Mouse (Mus musculus) hindbrain, embryonic 10.5 days (tissue): Measurements from ENCODE around the gene Rab3b. TPM values are rescaled to one million over a fixed set of nuclear protein-coding genes. Genes with fewer than 3 reads are reported as not detected.
"Not testable (repeated sequence)": the region's sequence is repeated elsewhere in the genome, so short reads cannot be mapped to it uniquely, and the experiment has no call there.

Experiments used
- DNase-seq: peaks from one replicate; pipeline ENCODE4 v3.0.0-alpha.2; 2017; ENCODE audit warnings: low spot score
- H3K27ac ChIP-seq: fragments of 300-500 bp; sonication (generic); 2 replicates; pipeline ENCODE4 v1.5.1; 2016; ENCODE audit warnings: mild to moderate bottlenecking, moderate library complexity
- H3K27me3 ChIP-seq: fragments of 300-500 bp; sonication (generic); 2 replicates; pipeline ENCODE4 v1.6.1; 2016; ENCODE audit warnings: mild to moderate bottlenecking; ENCODE audit not compliant: poor library complexity, insufficient read depth, severe bottlenecking
- H3K36me3 ChIP-seq: fragments of 300-500 bp; sonication (generic); 2 replicates; pipeline ENCODE4 v1.6.1; 2016; ENCODE audit warnings: mild to moderate bottlenecking, moderate library complexity
- H3K4me1 ChIP-seq: fragments of 300-500 bp; sonication (generic); replicated peaks from 2 replicates; pipeline ENCODE4 v1.6.1; 2016; ENCODE audit warnings: mild to moderate bottlenecking
- H3K4me3 ChIP-seq: fragments of 300-500 bp; sonication (generic); 2 replicates; pipeline ENCODE4 v1.5.1; 2016; ENCODE audit warnings: mild to moderate bottlenecking, moderate library complexity
- H3K9me3 ChIP-seq: fragments of 300-500 bp; sonication (generic); 2 replicates; pipeline ENCODE4 v1.6.1; 2016; ENCODE audit warnings: mild to moderate bottlenecking, moderate library complexity
- WGBS: fragments of 180-500 bp; shearing (Covaris S2); methylation state at CpG from one replicate; pipeline ENCODE4 v1.1.7; 2016; 5-methylcytosine and 5-hydroxymethylcytosine counted together
- polyA plus RNA-seq: library from polyadenylated mRNA; unstranded; fragments of >200 nt; fragmentation: Nextera tagmentation; extraction: Ambion mirVana; gene quantifications from 2 replicates; pipeline ENCODE4 v1.2.1, GENCODE M21; 2016

The Rab3b gene
- polyA plus RNA-seq, 1 experiment from 2014 or later, result 33.9 TPM

DNA sequence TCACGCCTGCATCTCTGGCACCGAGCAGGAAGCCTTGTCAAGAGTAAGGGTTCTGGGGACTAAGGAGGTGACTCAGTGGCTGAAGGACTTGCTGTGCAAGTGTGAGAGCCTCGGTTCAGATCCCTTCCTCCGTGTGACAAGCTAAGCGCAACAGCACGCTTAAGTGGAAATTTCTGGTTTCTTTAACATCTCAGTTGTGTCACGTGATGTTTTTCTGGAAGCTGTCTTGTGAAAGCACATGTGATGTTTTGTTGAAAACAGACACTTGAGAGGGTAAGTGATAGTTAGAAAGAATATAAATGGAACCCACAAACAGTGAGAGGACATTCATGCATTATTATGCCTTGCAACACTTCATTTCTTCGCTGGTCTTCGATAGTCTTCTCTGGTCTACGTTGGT, 25.9 kb downstream of the Rab3b start:
- no peaks in the 10 kb centered on the region for H3K9me3 ChIP-seq
- no peak overlapping the region for H3K4me3 ChIP-seq
- no peak for DNase-seq
- WGBS, result 87% methylated on average over 10 of the region's 10 CpGs
- H3K27me3 ChIP-seq, result no peaks in the 10 kb centered on the region
- H3K36me3 ChIP-seq, result no peaks in the 10 kb centered on the region
- H3K4me1 ChIP-seq, result peaks cover 19% of the 10 kb centered on the region
- H3K27ac ChIP-seq, result no peak overlapping the region

- H3K9me3 ChIP-seq, result no peaks in the 10 kb centered on the region
- H3K36me3 ChIP-seq, result no peaks in the 10 kb centered on the region
- peaks cover 17% of the 10 kb centered on the region for H3K4me1 ChIP-seq
- H3K4me3 ChIP-seq, result no peak overlapping the region
- DNase-seq, result no peak
- H3K27ac ChIP-seq, result no peak overlapping the region
- 49% methylated on average over 6 of the region's 6 CpGs for WGBS
- no peaks in the 10 kb centered on the region for H3K27me3 ChIP-seq
These were observed 27.0 kb downstream of the Rab3b start for GRCm38 (mm10) chr4:108905859-108906258.

- Histone ChIP-seq H3K27ac (no peak overlapping the region), H3K27me3 (no peaks in the 10 kb centered on the region), H3K36me3 (no peaks in the 10 kb centered on the region), H3K4me1 (peaks cover 17% of the 10 kb centered on the region), H3K9me3 (no peaks in the 10 kb centered on the region), H3K4me3 (no peak overlapping the region)
- no peak for DNase-seq
These were observed 28.6 kb downstream of the Rab3b start for GRCm38 (mm10) chr4:108907475-108907874.

- H3K4me3 ChIP-seq, result no peak overlapping the region
- 76% methylated on average over 8 of the region's 8 CpGs for WGBS
These were observed 31.1 kb downstream of the Rab3b start for GRCm38 (mm10) chr4:108909872-108910425.

GRCm38 (mm10) chr4:108911866-108912265, 33.0 kb downstream of the Rab3b start:
- no peak overlapping the region for H3K4me3 ChIP-seq
- H3K27me3 ChIP-seq, result no peaks in the 10 kb centered on the region
- no peak overlapping the region for H3K27ac ChIP-seq
- no peaks in the 10 kb centered on the region for H3K9me3 ChIP-seq
- peaks cover 15% of the 10 kb centered on the region for H3K4me1 ChIP-seq
- no peak for DNase-seq
- no peaks in the 10 kb centered on the region for H3K36me3 ChIP-seq
- 67% methylated on average over 2 of the region's 2 CpGs for WGBS

More at GRCm38 (mm10) chr4:108909872-108910425, 31.1 kb downstream of the Rab3b start:
- H3K9me3 ChIP-seq, result no peaks in the 10 kb centered on the region
- H3K27me3 ChIP-seq, result no peaks in the 10 kb centered on the region
- DNase-seq, result no peak
- H3K27ac ChIP-seq, result no peak overlapping the region
- H3K4me1 ChIP-seq, result peaks cover 18% of the 10 kb centered on the region
- H3K36me3 ChIP-seq, result no peaks in the 10 kb centered on the region

DNA sequence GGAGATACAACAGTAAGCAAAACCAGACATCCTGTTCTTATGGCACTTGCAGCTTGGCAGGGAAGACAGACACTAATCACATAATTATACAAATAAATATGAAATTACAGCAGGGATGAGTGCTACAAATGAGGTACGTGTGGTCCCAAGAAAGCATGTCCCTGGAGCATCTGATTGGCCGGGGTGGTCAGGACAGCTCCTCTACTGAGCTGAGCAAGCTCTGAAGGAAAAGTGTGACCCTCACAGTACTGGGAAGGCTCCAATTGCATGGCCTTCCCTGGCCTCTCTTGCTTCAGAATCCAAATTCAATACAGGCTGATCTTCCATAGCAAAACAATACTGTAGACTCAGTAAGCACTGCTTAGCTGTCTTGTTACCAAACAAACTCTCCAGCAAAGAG, 34.3 kb downstream of the Rab3b start:
- Histone ChIP-seq H3K27me3 (no peaks in the 10 kb centered on the region), H3K36me3 (no peaks in the 10 kb centered on the region), H3K27ac (no peak overlapping the region), H3K4me1 (peaks cover 6% of the 10 kb centered on the region), H3K4me3 (no peak overlapping the region), H3K9me3 (no peaks in the 10 kb centered on the region)
- 88% methylated on average over 2 of the region's 2 CpGs for WGBS
- DNase-seq, result no peak

DNA sequence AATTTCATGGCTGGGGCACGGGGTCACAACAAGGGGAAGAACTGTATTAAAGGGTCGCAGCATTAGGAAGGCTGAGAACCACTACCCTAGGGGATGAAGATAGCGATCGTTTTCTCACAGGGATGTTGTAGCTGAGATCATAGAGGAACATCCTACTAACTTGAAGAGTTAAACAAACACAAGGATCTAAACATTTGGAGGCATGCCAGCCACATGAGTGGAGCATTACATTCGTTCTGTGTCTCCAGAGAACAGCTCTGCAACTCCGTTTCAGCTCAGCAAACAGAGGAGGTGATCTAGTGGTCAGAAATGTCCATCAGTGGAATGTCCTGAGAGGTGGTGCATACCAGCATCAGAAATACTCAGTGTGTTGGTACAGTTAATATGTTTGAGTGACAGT, 35.5 kb downstream of the Rab3b start:
- no peak for DNase-seq
- WGBS, result 80% methylated on average over 6 of the region's 6 CpGs
- H3K27me3 ChIP-seq, result no peaks in the 10 kb centered on the region

DNA sequence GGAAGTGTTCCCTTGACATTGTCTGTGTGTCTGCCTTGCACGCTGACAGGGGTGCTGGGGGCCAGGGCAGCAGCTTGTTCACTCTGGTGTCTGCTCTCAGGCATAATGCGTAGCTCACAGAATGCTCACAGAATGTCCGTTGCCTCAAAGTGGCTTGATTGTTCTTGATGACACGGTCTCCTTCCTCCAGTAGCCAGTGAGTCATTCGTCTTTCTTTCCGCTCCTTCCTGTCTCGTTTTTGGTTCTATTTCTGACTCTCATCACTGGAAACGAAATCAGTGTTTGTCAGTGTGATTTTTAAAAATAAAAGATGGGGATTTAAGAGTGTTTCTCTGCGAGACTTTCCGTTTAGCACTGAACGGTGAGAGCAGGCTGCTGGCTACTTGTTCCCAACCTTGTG, 36.2 kb downstream of the Rab3b start:
- WGBS, result 76% methylated on average over 11 of the region's 11 CpGs
- Histone ChIP-seq H3K36me3 (no peaks in the 10 kb centered on the region), H3K27ac (no peak overlapping the region), H3K4me1 (peaks cover 5% of the 10 kb centered on the region; the same call in 1 of the 2 replicates), H3K4me3 (no peak overlapping the region), H3K9me3 (no peaks in the 10 kb centered on the region), H3K27me3 (no peaks in the 10 kb centered on the region)
- DNase-seq, result no peak

More for the DNA sequence above, 35.5 kb downstream of the Rab3b start:
- H3K9me3 ChIP-seq, result no peaks in the 10 kb centered on the region
- no peaks in the 10 kb centered on the region for H3K36me3 ChIP-seq
- no peak overlapping the region for H3K27ac ChIP-seq
- H3K4me1 ChIP-seq, result peaks cover 5% of the 10 kb centered on the region; the same call in 1 of the 2 replicates
- H3K4me3 ChIP-seq, result no peak overlapping the region

DNA sequence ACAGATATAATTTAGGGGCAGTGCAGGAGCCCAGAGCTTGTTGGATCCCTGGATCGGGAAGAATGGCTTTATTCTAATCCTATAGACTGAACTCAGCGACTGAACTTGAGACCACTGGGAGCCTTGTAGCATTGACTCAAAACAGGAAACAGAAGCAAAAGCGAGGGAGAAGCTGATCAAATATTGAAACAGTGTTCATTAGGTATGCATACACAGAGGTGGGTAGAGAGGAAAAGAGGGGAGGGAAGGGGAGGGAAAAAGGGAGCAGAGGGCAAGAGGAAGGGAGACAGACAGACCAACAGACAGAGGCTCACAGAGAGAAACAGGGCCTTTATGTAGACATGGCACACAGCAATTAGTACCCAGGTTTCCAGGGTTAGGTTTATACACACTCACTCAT, 38.8 kb downstream of the Rab3b start:
- Histone ChIP-seq H3K27ac (no peak overlapping the region), H3K36me3 (no peaks in the 10 kb centered on the region), H3K4me3 (no peak overlapping the region), H3K9me3 (no peaks in the 10 kb centered on the region), H3K4me1 (peaks cover 5% of the 10 kb centered on the region; the same call in 1 of the 2 replicates), H3K27me3 (no peaks in the 10 kb centered on the region)
- no peak for DNase-seq
- 76% methylated on average over 3 of the region's 3 CpGs for WGBS

- H3K4me3 ChIP-seq, H3K27me3 ChIP-seq, H3K36me3 ChIP-seq, H3K27ac ChIP-seq, H3K9me3 ChIP-seq, H3K4me1 ChIP-seq, DNase-seq: not testable (repeated sequence)
- 83% methylated on average over 9 of the region's 9 CpGs for WGBS
These were observed 49.1 kb downstream of the Rab3b start for GRCm38 (mm10) chr4:108927945-108928344.

DNA sequence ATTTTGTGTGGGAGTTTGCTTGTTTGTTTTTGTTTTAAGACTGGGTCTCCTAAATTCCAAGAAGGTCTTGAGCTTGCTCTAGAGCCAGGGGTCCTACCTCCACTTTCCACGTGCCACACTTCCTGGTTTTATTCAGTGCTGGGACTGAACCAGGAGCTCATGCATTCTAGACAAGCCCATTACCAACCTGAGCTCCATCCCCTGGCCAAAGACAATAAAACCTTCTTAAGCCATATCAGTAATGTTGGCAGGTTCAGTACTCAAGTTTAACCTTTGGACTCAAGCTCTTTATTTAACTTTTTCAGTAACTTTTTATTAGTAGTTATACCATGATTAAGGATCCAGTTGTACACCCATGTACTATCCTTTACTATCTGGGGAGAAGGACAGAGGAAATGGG, 54.3 kb downstream of the Rab3b start:
- 70% methylated on average over 1 of the region's 1 CpGs for WGBS

DNA sequence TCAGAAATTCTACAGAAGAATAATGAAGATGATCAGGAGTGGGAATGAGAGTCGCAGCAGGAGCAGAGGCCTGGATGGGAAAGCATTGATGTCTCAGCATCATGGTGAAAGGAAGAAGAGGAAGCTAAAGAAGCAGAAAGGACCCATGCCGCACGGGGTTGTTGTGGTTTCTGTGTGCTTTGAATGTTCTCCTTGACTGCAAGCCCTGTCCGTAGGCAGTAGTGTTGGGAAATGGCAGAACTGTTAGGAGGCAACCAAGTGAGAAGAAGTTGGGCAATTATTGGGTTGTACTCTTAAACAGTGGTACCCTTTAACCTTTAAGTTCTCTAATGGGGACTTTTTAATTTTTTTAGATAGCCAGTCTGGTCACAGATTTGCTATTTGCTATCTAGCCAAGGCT, 56.0 kb downstream of the Rab3b start:
- Histone ChIP-seq H3K9me3 (no peaks in the 10 kb centered on the region), H3K27ac (no peak overlapping the region), H3K4me3 (no peak overlapping the region), H3K27me3 (peaks cover 6% of the 10 kb centered on the region; the same call in 1 of the 2 replicates), H3K36me3 (no peaks in the 10 kb centered on the region), H3K4me1 (0 out of 2 replicates have a peak, but pooled peaks cover 6% of the 10 kb centered on the region)
- WGBS, result 92% methylated on average over 4 of the region's 4 CpGs
- no peak for DNase-seq

More for the DNA sequence above, 54.3 kb downstream of the Rab3b start:
- DNase-seq, result no peak
- no peaks in the 10 kb centered on the region for H3K36me3 ChIP-seq
- no peak overlapping the region for H3K4me3 ChIP-seq
- H3K9me3 ChIP-seq, result no peaks in the 10 kb centered on the region
- 0 out of 2 replicates have a peak, but pooled peaks cover 6% of the 10 kb centered on the region for H3K4me1 ChIP-seq
- no peak overlapping the region for H3K27ac ChIP-seq
- peaks cover 2% of the 10 kb centered on the region; the same call in 1 of the 2 replicates for H3K27me3 ChIP-seq

DNA sequence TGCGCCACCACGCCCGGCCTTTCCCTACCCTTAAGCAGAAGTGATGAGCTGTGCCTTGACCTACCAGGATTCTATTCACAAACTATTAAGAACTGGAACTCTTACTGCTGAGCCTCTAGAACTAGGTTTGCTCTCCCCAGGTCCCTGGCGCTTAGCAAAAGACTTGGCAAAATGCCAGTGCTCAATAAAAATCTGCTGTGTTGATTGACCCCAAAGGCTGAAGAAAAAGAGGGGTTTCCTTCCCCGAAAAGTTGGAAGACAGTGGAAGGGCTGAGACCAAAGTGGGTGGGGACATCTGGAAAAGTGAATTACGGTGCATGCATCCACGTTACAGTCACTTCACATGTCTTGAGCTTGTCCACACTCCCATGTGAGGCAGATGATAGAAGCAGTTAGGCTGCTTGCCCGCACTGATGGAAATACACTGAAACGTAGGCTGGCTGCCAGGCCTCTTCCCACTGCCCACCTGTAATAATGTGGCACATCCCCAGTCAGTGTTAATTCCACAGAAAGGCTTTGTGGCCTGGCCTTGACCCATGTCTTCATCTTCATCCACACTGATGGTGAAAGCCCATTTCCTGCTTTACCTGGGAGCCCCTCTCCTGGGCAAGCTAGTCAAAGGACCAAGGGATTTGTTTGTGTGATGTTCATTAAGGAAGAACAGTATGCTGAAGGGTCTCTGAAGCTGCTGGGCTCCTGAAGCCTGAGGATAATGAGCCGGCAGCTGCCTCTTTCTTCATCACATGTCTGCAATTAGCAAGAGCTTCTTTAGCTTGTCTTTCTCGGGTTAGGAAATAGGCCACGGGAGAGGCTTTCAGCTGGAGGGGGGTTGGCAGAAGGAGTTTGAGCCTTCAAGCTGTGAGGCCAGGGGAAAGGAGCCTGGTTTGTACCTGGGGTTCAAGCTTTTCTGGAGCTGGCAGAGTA, 59.2 kb downstream of the Rab3b start:
- Histone ChIP-seq H3K27ac (no peak overlapping the region), H3K36me3 (no peaks in the 10 kb centered on the region), H3K4me1 (peaks cover 6% of the 10 kb centered on the region), H3K9me3 (no peaks in the 10 kb centered on the region), H3K4me3 (no peak overlapping the region), H3K27me3 (peaks cover 6% of the 10 kb centered on the region; the same call in 1 of the 2 replicates)
- no peak for DNase-seq
- 78% methylated on average over 12 of the region's 12 CpGs for WGBS
